In genomic region chr9:57990438-57991110, GRCm38 (mm10) we compare ENCODE assay signal across 8 mouse cellular contexts. TPM values are rescaled to one million over a fixed set of nuclear protein-coding genes. Genes with fewer than 3 reads are reported as not detected.
DNase-seq lines count a peak whose midpoint lies in the region; ATAC-seq lines count a peak whose summit lies in the region.

No protein-coding gene starts in this region.

- no peaks in the 10 kb centered on the region for H3K36me3 ChIP-seq in forebrain, embryonic 11.5 days (ENCODE audit: control insufficient read depth, insufficient read depth, low read length)
- H3K36me3 ChIP-seq in forebrain, embryonic 15.5 days = no peaks in the 10 kb centered on the region
- no peaks in the 10 kb centered on the region for H3K36me3 ChIP-seq in neural tube, embryonic 15.5 days

- DNase-seq in forebrain, embryonic 11.5 days (ENCODE audit: low spot score) = peak; percentile 67
- peak; percentile 43 for DNase-seq in neural tube, embryonic 10.5 days (ENCODE audit: extremely low spot score, low spot score)
- DNase-seq in cerebellum, adult 18-20 months = peak; percentile 40 to 72
- peak; percentile 83 for DNase-seq in retina, embryonic 14.5 days (ENCODE audit: low spot score)
- no peak for DNase-seq in urinary bladder, postnatal 36 days (ENCODE audit: low spot score in 2 of 2)

- no peak overlapping the region for H3K4me3 ChIP-seq in forebrain, embryonic 11.5 days (ENCODE audit: low read depth, low read length)
- H3K4me3 ChIP-seq in forebrain, embryonic 15.5 days = no peak overlapping the region
- H3K4me3 ChIP-seq in neural tube, embryonic 15.5 days (replicated peaks) = no peak overlapping the region

- H3K4me1 ChIP-seq in forebrain, embryonic 11.5 days (replicated peaks; ENCODE audit: control insufficient read depth, insufficient read depth, low read length) = no peaks in the 10 kb centered on the region
- peaks cover 18% of the 10 kb centered on the region for H3K4me1 ChIP-seq in forebrain, embryonic 15.5 days
- H3K4me1 ChIP-seq in neural tube, embryonic 15.5 days = 0 out of 2 replicates have a peak, but pooled peaks cover 3% of the 10 kb centered on the region

- no peaks in the 10 kb centered on the region for H3K9me3 ChIP-seq in forebrain, embryonic 11.5 days (ENCODE audit: control insufficient read depth, low read length)
- no peaks in the 10 kb centered on the region for H3K9me3 ChIP-seq in forebrain, embryonic 15.5 days
- no peaks in the 10 kb centered on the region for H3K9me3 ChIP-seq in neural tube, embryonic 15.5 days (replicated peaks)

- H3K27ac ChIP-seq in forebrain, embryonic 11.5 days (ENCODE audit: low read depth, low read length) = no peak overlapping the region
- no peak overlapping the region for H3K27ac ChIP-seq in forebrain, embryonic 15.5 days (replicated peaks)
- H3K27ac ChIP-seq in neural tube, embryonic 15.5 days (replicated peaks) = no peak overlapping the region

- ATAC-seq in forebrain, embryonic 11.5 days (replicated peaks; ENCODE audit: low FRiP score) = no peak
- no peak for ATAC-seq in forebrain, embryonic 15.5 days (replicated peaks)
- ATAC-seq in neural tube, embryonic 15.5 days (ENCODE audit: low FRiP score) = no peak
- ATAC-seq in inflammation-experienced regulatory T-cells, adult 6 months = peak; percentile 72

- no peaks in the 10 kb centered on the region for H3K27me3 ChIP-seq in forebrain, embryonic 11.5 days (ENCODE audit: control insufficient read depth, insufficient read depth, low read length)
- no peaks in the 10 kb centered on the region for H3K27me3 ChIP-seq in forebrain, embryonic 15.5 days
- no peaks in the 10 kb centered on the region for H3K27me3 ChIP-seq in neural tube, embryonic 15.5 days (replicated peaks)

- H3K4me2 ChIP-seq in forebrain, embryonic 11.5 days (ENCODE audit: low read depth, low read length, severe bottlenecking) = no peak overlapping the region
- H3K4me2 ChIP-seq in forebrain, embryonic 15.5 days (replicated peaks) = no peak overlapping the region
- no peak overlapping the region for H3K4me2 ChIP-seq in neural tube, embryonic 15.5 days

- H3K9ac ChIP-seq in forebrain, embryonic 11.5 days (ENCODE audit: low read length) = no peak overlapping the region
- H3K9ac ChIP-seq in forebrain, embryonic 15.5 days (replicated peaks) = no peak overlapping the region
- H3K9ac ChIP-seq in neural tube, embryonic 15.5 days (replicated peaks) = no peak overlapping the region

- WGBS in forebrain, embryonic 11.5 days = 42% methylated on average over 10 of the region's 10 CpGs
- WGBS in forebrain, embryonic 15.5 days = 40% methylated on average over 10 of the region's 10 CpGs
- WGBS in neural tube, embryonic 15.5 days = 33% methylated on average over 10 of the region's 10 CpGs

RNA-seq across cellular contexts. Expression of gene Cyp11a1, which starts 15.6 kb away (rescaled TPM):
- not detected in 2 replicates for polyA plus RNA-seq in forebrain, embryonic 11.5 days (2014; fragmentation: Nextera tagmentation; extraction: Ambion mirVana)
- 0.31 and 0.45 TPM in 2 replicates for polyA plus RNA-seq in forebrain, embryonic 15.5 days (2015; fragmentation: Nextera tagmentation; extraction: Ambion mirVana)
- 1.9 and 4.9 TPM in 2 replicates for polyA plus RNA-seq in neural tube, embryonic 15.5 days (2015; fragmentation: Nextera tagmentation; extraction: Ambion mirVana)
- polyA plus RNA-seq in inflammation-experienced regulatory T-cells, adult 6 months (2017; shearing (Covaris generic)) = under 1 TPM in 1 of 3 experiments, not detected in 2; 0.12 TPM

RNA-seq across cellular contexts. Expression of gene Sema7a, which starts 50.7 kb away (rescaled TPM):
- polyA plus RNA-seq in forebrain, embryonic 11.5 days (2014; fragmentation: Nextera tagmentation; extraction: Ambion mirVana) = 0.52 and 1.3 TPM in 2 replicates
- polyA plus RNA-seq in forebrain, embryonic 15.5 days (2015; fragmentation: Nextera tagmentation; extraction: Ambion mirVana) = 3.4 and 3.6 TPM in 2 replicates
- polyA plus RNA-seq in neural tube, embryonic 15.5 days (2015; fragmentation: Nextera tagmentation; extraction: Ambion mirVana) = 2.0 and 2.9 TPM in 2 replicates
- polyA plus RNA-seq in inflammation-experienced regulatory T-cells, adult 6 months (2017; shearing (Covaris generic)) = 1 to 10 TPM in 1 of 3 experiments, not detected in 2; 1.8 TPM

Comparison
In these comparisons a context has a peak if more than half of its experiments do, and no peak if none do; other contexts are left out.
1. DNase-seq: peak in forebrain, embryonic 11.5 days (single experiment), neural tube, embryonic 10.5 days (single experiment), cerebellum, adult 18-20 months (2 of 2) and retina, embryonic 14.5 days (single experiment); none in urinary bladder, postnatal 36 days (0 of 2).